Mouse (Mus musculus): ENCODE data around the gene Mmel1.

- TF ChIP-seq EP300 (IDR thresholded peaks at IDR 0.05; ENCODE audit: low read depth): no peak
- TF ChIP-seq CTCF (IDR thresholded peaks at IDR 0.05; ENCODE audit: low read depth): no peak
Measured at GRCm38 (mm10) chr4:154916662-154917061, 47.3 kb downstream of the Mmel1 start.
